Mouse (Mus musculus): ENCODE results near the gene Gfm1.
A peak's percentile ranks its signal among the peaks of the same experiment; 100 is the strongest.

Gene Gfm1

GRCm38 (mm10) chr3:67497998-67498397 is 68.1 kb downstream of the Gfm1 start:
- no peak for DNase-seq (ENCODE audit: low spot score)

- DNase-seq (ENCODE audit: low spot score): no peak
These were observed 69.0 kb downstream of the Gfm1 start for GRCm38 (mm10) chr3:67498773-67499405.

- DNase-seq (ENCODE audit: low spot score): no peak
These were observed 69.5 kb downstream of the Gfm1 start for GRCm38 (mm10) chr3:67499406-67499791.

- DNase-seq (ENCODE audit: low spot score): no peak
These were observed 74.0 kb downstream of the Gfm1 start for GRCm38 (mm10) chr3:67503878-67504277.

GRCm38 (mm10) chr3:67505286-67505685 is 75.4 kb downstream of the Gfm1 start:
- DNase-seq (ENCODE audit: low spot score): no peak

- no peak for DNase-seq (ENCODE audit: low spot score)
These were observed 78.5 kb downstream of the Gfm1 start for GRCm38 (mm10) chr3:67508216-67508892.

- peak; percentile 92 for DNase-seq (ENCODE audit: low spot score)
These were observed 82.9 kb downstream of the Gfm1 start for GRCm38 (mm10) chr3:67512807-67513206.

- peak; percentile 21 for DNase-seq (ENCODE audit: low spot score)
These were observed 84.9 kb downstream of the Gfm1 start for GRCm38 (mm10) chr3:67514801-67515273.

- peak; percentile 58 for DNase-seq (ENCODE audit: low spot score)
These were observed 85.4 kb downstream of the Gfm1 start, which contains the start of gene Rarres1 for GRCm38 (mm10) chr3:67515274-67515801. TSS of gene Rarres1 (minus strand) at chr3:67515523.

GRCm38 (mm10) chr3:67520568-67521143 is 90.8 kb downstream of the Gfm1 start:
- no peak for DNase-seq (ENCODE audit: low spot score)

- DNase-seq (ENCODE audit: low spot score): no peak
These were observed 92.8 kb downstream of the Gfm1 start for GRCm38 (mm10) chr3:67522709-67523108.

GRCm38 (mm10) chr3:67524768-67525167 is 94.9 kb downstream of the Gfm1 start:
- DNase-seq (ENCODE audit: low spot score): no peak
